Mouse (Mus musculus) layer of hippocampus, postnatal 14 days (tissue): ENCODE results near the gene Tbc1d30. TPM values are rescaled to one million over a fixed set of nuclear protein-coding genes. Genes with fewer than 3 reads are reported as not detected.
"Not testable (repeated sequence)": the region's sequence is repeated elsewhere in the genome, so short reads cannot be mapped to it uniquely, and the experiment has no call there.

Experiments
- DNase-seq, 2 experiments: peaks; one replicate each; pipeline ENCODE4 v3.0.0; 2021 to 2022; ENCODE audit warnings: low spot score in 2 of 2, mixed read lengths in 1 of 2
- total RNA-seq, 2 experiments: library from RNA; stranded (reverse); gene quantifications; 2 replicates each; pipeline ENCODE4 v1.2.3; 2021

Gene Tbc1d30
- total RNA-seq, 2 experiments from 2014 or later: 34.9 to 36.9 TPM

GRCm38 (mm10) chr10:121367271-121367670, 16.2 kb upstream of the Tbc1d30 start:
- DNase-seq: no peak

GRCm38 (mm10) chr10:121365781-121366272, 14.7 kb upstream of the Tbc1d30 start:
- DNase-seq: no peak

GRCm38 (mm10) chr10:121364801-121365564, 13.9 kb upstream of the Tbc1d30 start, which contains the start of gene Gns:
Gene Gns, plus strand, starts transcription at chr10:121365090.
- DNase-seq: peak; percentile 70 to 84

- no peak for DNase-seq
These were observed 13.2 kb upstream of the Tbc1d30 start for GRCm38 (mm10) chr10:121364306-121364705.

GRCm38 (mm10) chr10:121363201-121363600, 12.1 kb upstream of the Tbc1d30 start:
- no peak for DNase-seq

- DNase-seq: no peak
These were observed 9.3 kb upstream of the Tbc1d30 start for GRCm38 (mm10) chr10:121360358-121360757.

- no peak for DNase-seq
These were observed 713 bp upstream of the Tbc1d30 start for GRCm38 (mm10) chr10:121351692-121352290.

- no peak for DNase-seq
These were observed 567 bp downstream of the Tbc1d30 start for GRCm38 (mm10) chr10:121350357-121351065.

GRCm38 (mm10) chr10:121349244-121349643, 1.8 kb downstream of the Tbc1d30 start:
- DNase-seq: no peak

- DNase-seq: no peak
These were observed 7.2 kb downstream of the Tbc1d30 start for GRCm38 (mm10) chr10:121343867-121344266.

- no peak for DNase-seq
These were observed 8.8 kb downstream of the Tbc1d30 start for GRCm38 (mm10) chr10:121342260-121342659.

- DNase-seq: no peak
These were observed 10.1 kb downstream of the Tbc1d30 start for GRCm38 (mm10) chr10:121340754-121341593.

- not testable (repeated sequence) for DNase-seq
These were observed 14.5 kb downstream of the Tbc1d30 start for GRCm38 (mm10) chr10:121336536-121336935.

- DNase-seq: peak; percentile 25 to 41
These were observed 16.5 kb downstream of the Tbc1d30 start for GRCm38 (mm10) chr10:121334576-121334975.

- DNase-seq: peak; percentile 41
These were observed 20.1 kb downstream of the Tbc1d30 start for GRCm38 (mm10) chr10:121330940-121331339.

- no peak for DNase-seq
These were observed 21.5 kb downstream of the Tbc1d30 start for GRCm38 (mm10) chr10:121329586-121329985.

- DNase-seq: no peak
These were observed 24.9 kb downstream of the Tbc1d30 start for GRCm38 (mm10) chr10:121326167-121326566.

GRCm38 (mm10) chr10:121323493-121323892, 27.6 kb downstream of the Tbc1d30 start:
- DNase-seq: no peak

- no peak for DNase-seq
These were observed 32.6 kb downstream of the Tbc1d30 start for GRCm38 (mm10) chr10:121318397-121318950.

GRCm38 (mm10) chr10:121316361-121316760, 34.7 kb downstream of the Tbc1d30 start:
- no peak for DNase-seq
